Mouse (Mus musculus) C2C12 (cell line): ENCODE measurements at regions not wholly inside any gene's neighbourhood (a gene's known extent, or its start where the extent isn't known, plus 50 kb on each side); places are given as distances from the start of the nearest gene placed in this dataset.
"Not testable (repeated sequence)": the region's sequence is repeated elsewhere in the genome, so short reads cannot be mapped to it uniquely, and the experiment has no call there.

Experiments
- H3K27me3 ChIP-seq: one replicate; pipeline ENCODE4 v1.6.1; 2011; ENCODE audit not compliant: control insufficient read depth, insufficient read depth, insufficient read length
- H3K36me3 ChIP-seq: one replicate; pipeline ENCODE4 v1.6.1; 2011; ENCODE audit not compliant: control insufficient read depth, insufficient read depth
- H3K4me3 ChIP-seq: one replicate; pipeline ENCODE4 v1.5.1; 2011; ENCODE audit warnings: mild to moderate bottlenecking, control low read depth; ENCODE audit not compliant: poor library complexity, insufficient read depth, severe bottlenecking
- H3K79me2 ChIP-seq: one replicate; pipeline ENCODE4 v1.6.1; 2011; ENCODE audit not compliant: control insufficient read depth, insufficient read depth
- H3K79me3 ChIP-seq: one replicate; pipeline ENCODE4 v1.6.1; 2011; ENCODE audit warnings: low read depth, control low read depth
- H3ac ChIP-seq: one replicate; pipeline ENCODE3; 2011; ENCODE audit warnings: low read depth; ENCODE audit not compliant: control insufficient read depth, insufficient read length
- CEBPB ChIP-seq: IDR thresholded peaks from one replicate; pipeline ENCODE4 v1.6.1; 2011; ENCODE audit warnings: low read depth, mild to moderate bottlenecking, control low read depth, moderate library complexity
- CTCF ChIP-seq: IDR thresholded peaks from one replicate; pipeline ENCODE4 v1.5.1; 2011; ENCODE audit not compliant: control insufficient read depth, insufficient read depth, insufficient read length
- FOSL1 ChIP-seq: IDR thresholded peaks from one replicate; pipeline ENCODE4 v1.8.0; 2011; ENCODE audit warnings: mild to moderate bottlenecking, low read length; ENCODE audit not compliant: poor library complexity, insufficient read depth, severe bottlenecking
- MAX ChIP-seq: IDR thresholded peaks from one replicate; pipeline ENCODE4 v1.6.1; 2011; ENCODE audit warnings: mild to moderate bottlenecking, control low read depth
- MYOD1 ChIP-seq: IDR thresholded peaks from one replicate; pipeline ENCODE4 v1.6.1; 2011; ENCODE audit warnings: low read depth; ENCODE audit not compliant: control insufficient read depth, insufficient read length
- MYOG ChIP-seq: IDR thresholded peaks from one replicate; pipeline ENCODE4 v1.6.1; 2011; ENCODE audit not compliant: control insufficient read depth, insufficient read length; ENCODE audit errors: extremely low read depth
- USF1 ChIP-seq: IDR thresholded peaks from one replicate; pipeline ENCODE4 v1.6.1; 2011; ENCODE audit warnings: low read depth, mild to moderate bottlenecking, control low read depth, moderate library complexity

DNA sequence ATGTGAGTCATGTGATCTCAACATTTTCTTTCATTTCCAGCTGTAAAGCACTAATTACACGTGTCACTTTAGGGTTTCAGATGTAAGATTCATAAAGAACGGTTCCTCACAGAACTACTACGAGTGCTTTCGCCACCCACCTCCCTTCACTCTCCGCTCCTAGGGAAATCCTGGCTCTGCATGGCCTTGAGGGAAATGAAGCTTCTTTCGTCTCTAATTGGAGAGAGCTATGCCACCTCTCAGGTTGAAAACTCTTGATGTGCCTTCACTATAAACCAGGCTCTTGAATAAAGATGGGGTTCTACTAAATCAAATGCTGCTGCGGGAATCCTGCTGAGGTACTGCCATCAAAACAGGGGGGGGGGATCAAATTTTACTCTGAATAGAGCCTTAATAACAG, 686.0 kb upstream of the Hs3st1 start:
- Histone ChIP-seq H3K4me3 (no peak overlapping the region), H3ac (no peak overlapping the region), H3K79me2 (no peaks in the 10 kb centered on the region), H3K27me3 (no peaks in the 10 kb centered on the region), H3K79me3 (no peaks in the 10 kb centered on the region), H3K36me3 (no peaks in the 10 kb centered on the region)
- no peak for TF ChIP-seq USF1
- no peak for TF ChIP-seq FOSL1
- no peak for TF ChIP-seq MYOG
- no peak for TF ChIP-seq MYOD1
- TF ChIP-seq CTCF: no peak
- TF ChIP-seq CEBPB: no peak
- no peak for TF ChIP-seq MAX

DNA sequence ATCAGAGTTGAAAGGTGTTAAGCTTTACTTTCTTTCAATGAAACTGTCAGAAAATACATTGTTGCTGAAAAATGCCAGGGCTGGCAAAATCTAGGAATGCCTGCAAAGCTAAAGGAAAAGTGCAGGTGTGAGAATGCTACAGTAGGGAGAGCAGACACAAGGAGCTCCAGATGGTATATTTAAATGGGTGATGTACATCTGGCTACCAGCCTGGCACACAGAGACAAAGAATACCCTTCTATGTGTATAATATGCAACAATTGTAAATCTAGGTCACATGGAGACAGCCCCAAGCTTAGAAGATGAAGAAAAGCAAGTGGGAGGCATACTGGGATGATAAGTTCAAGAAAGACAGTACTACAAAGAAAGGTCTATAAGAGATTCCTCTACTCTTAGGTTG, 647.4 kb upstream of the Hs3st1 start:
- no peaks in the 10 kb centered on the region for H3K79me3 ChIP-seq
- TF ChIP-seq FOSL1 (no peak), CTCF (no peak), CEBPB (no peak), MYOD1 (no peak), MAX (no peak), MYOG (no peak), USF1 (no peak)
- no peak overlapping the region for H3ac ChIP-seq
- H3K36me3 ChIP-seq: no peaks in the 10 kb centered on the region
- H3K27me3 ChIP-seq: no peaks in the 10 kb centered on the region
- H3K4me3 ChIP-seq: no peak overlapping the region
- no peaks in the 10 kb centered on the region for H3K79me2 ChIP-seq

DNA sequence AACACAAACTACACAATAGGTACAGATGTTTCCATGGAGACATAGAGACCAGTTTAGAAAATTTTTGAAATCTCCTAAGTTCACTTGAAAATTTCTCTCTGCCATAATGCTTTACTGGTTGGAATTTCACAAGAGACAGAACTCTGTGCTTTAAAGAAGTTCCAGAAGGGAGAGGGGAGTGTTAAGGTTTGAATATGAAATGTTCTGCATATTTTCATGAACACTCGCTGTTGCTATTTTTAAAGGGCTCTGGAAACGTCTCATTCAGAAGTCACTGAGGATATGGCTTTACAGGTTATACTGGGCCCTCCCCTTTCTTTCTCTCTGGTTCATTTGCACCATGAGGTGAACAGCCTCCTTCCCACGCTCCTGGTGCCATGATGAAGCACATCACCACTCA, 639.5 kb upstream of the Hs3st1 start:
- Histone ChIP-seq H3K36me3 (no peaks in the 10 kb centered on the region), H3K79me3 (no peaks in the 10 kb centered on the region), H3K27me3 (no peaks in the 10 kb centered on the region), H3K4me3 (no peak overlapping the region), H3ac (no peak overlapping the region), H3K79me2 (no peaks in the 10 kb centered on the region)
- TF ChIP-seq CEBPB (no peak), USF1 (no peak), MYOG (no peak), MAX (no peak), CTCF (no peak), FOSL1 (no peak), MYOD1 (no peak)

DNA sequence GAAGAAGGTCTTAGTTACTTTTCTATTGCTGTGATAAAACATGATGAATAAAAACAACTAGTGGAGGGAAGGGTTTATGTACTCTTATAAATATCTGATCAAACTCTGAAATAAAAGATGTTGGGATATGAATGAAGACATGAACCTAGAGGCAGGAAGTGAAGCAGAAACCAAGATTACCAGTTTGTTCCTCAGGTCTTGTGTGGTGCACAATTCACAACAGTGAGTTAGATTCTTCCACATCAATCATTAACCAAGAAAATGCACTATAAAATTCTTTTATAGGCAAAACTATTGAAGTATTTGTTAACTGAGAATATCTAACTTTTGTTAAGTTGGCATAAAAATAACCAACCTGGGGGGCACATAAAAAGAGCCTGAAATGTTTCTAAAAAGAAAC, 634.3 kb upstream of the Hs3st1 start:
- Histone ChIP-seq H3ac (no peak overlapping the region), H3K79me3 (no peaks in the 10 kb centered on the region), H3K4me3 (no peak overlapping the region), H3K36me3 (no peaks in the 10 kb centered on the region), H3K79me2 (no peaks in the 10 kb centered on the region), H3K27me3 (no peaks in the 10 kb centered on the region)
- TF ChIP-seq CTCF: no peak
- no peak for TF ChIP-seq MYOG
- TF ChIP-seq USF1: no peak
- TF ChIP-seq MAX: no peak
- TF ChIP-seq FOSL1: no peak
- TF ChIP-seq MYOD1: no peak
- TF ChIP-seq CEBPB: no peak

DNA sequence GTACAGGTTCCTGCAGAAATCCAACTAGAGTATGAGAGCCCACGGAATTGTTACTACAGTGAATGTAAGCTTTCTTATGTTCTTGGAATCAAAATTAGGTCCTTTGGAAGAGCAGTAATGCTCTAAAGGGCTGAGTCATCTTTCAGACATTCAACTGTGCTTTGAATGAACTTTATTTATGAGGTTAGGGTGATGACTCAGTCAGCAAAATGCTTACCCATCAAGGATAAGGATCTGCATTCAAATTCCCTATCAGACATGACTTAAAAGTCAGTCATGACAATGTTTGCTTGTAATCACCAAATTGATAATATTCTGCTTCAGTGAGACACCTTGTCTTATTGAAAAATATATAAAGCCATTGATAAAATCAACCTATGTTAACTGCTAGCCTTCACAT, 611.7 kb upstream of the Hs3st1 start:
- H3K36me3 ChIP-seq: no peaks in the 10 kb centered on the region
- no peaks in the 10 kb centered on the region for H3K79me2 ChIP-seq
- H3K4me3 ChIP-seq: no peak overlapping the region
- H3K27me3 ChIP-seq: no peaks in the 10 kb centered on the region
- TF ChIP-seq FOSL1: peak; percentile 59
- TF ChIP-seq MYOG: no peak
- no peak overlapping the region for H3ac ChIP-seq
- H3K79me3 ChIP-seq: no peaks in the 10 kb centered on the region

- Histone ChIP-seq H3K4me3 (no peak overlapping the region), H3K36me3 (no peaks in the 10 kb centered on the region), H3K27me3 (no peaks in the 10 kb centered on the region), H3ac (no peak overlapping the region), H3K79me3 (no peaks in the 10 kb centered on the region), H3K79me2 (no peaks in the 10 kb centered on the region)
- TF ChIP-seq MYOD1 (no peak), MYOG (no peak), CEBPB (no peak), USF1 (no peak), MAX (no peak), CTCF (no peak)
Measured at GRCm38 (mm10) chr5:40331237-40331636, 576.0 kb upstream of the Hs3st1 start.

- H3K79me3 ChIP-seq: no peaks in the 10 kb centered on the region
- H3K4me3 ChIP-seq: no peak overlapping the region
- TF ChIP-seq MYOG (no peak), CTCF (no peak), MYOD1 (no peak), FOSL1 (no peak), MAX (no peak), CEBPB (no peak), USF1 (no peak)
- H3K27me3 ChIP-seq: no peaks in the 10 kb centered on the region
- no peaks in the 10 kb centered on the region for H3K79me2 ChIP-seq
- no peak overlapping the region for H3ac ChIP-seq
- H3K36me3 ChIP-seq: no peaks in the 10 kb centered on the region
Measured at GRCm38 (mm10) chr5:40308510-40308909, 553.2 kb upstream of the Hs3st1 start.

- H3K27me3 ChIP-seq, H3K36me3 ChIP-seq, H3K79me2 ChIP-seq, H3K4me3 ChIP-seq, H3K79me3 ChIP-seq, H3ac ChIP-seq: not testable (repeated sequence)
Measured at GRCm38 (mm10) chr5:40304777-40305176, 549.5 kb upstream of the Hs3st1 start.
